Mouse (Mus musculus): ENCODE measurements around the gene Cdipt. TPM values are rescaled to one million over a fixed set of nuclear protein-coding genes. Genes with fewer than 3 reads are reported as not detected.

Cdipt gene
- polyA plus RNA-seq, 1 experiment from 2014 or later, result 109 TPM

- WGBS, result 61% methylated on average over 15 of the region's 15 CpGs
- DNase-seq (ENCODE audit: low spot score) (peak; percentile 45), ATAC-seq (replicated peaks; ENCODE audit: low FRiP score, low TSS enrichment, low read depth) (no peak)
- peaks cover 32% of the 10 kb centered on the region for H3K36me3 ChIP-seq (ENCODE audit: control insufficient read depth, insufficient read depth, low read length)
- H3K27ac ChIP-seq (ENCODE audit: low read depth), result no peak overlapping the region; the same call in 1 of the 2 replicates
- no peak overlapping the region for H3K9ac ChIP-seq (ENCODE audit: low read length)
- H3K9me3 ChIP-seq (ENCODE audit: control insufficient read depth, low read length), result no peaks in the 10 kb centered on the region
- H3K4me1 ChIP-seq (replicated peaks; ENCODE audit: control insufficient read depth, insufficient read depth, low read length), result peaks cover 57% of the 10 kb centered on the region
- H3K4me2 ChIP-seq (ENCODE audit: low read length), result 0 out of 2 replicates have a peak overlapping the region, but pooled peaks have one; percentile 16
- H3K4me3 ChIP-seq (ENCODE audit: low read depth, low read length), result 0 out of 2 replicates have a peak overlapping the region, but pooled peaks have one; percentile 6
- no peaks in the 10 kb centered on the region for H3K27me3 ChIP-seq (replicated peaks; ENCODE audit: control insufficient read depth, insufficient read depth, low read length)
Measured at GRCm38 (mm10) chr7:127018416-127019305, 42.9 kb downstream of the Cdipt start.

GRCm38 (mm10) chr7:127019306-127019960 lies 43.7 kb downstream of the Cdipt start:
- WGBS, result 75% methylated on average over 14 of the region's 14 CpGs
- Histone ChIP-seq H3K27ac (ENCODE audit: low read depth) (no peak overlapping the region), H3K4me2 (ENCODE audit: low read length) (peak overlapping the region; percentile 82), H3K36me3 (ENCODE audit: control insufficient read depth, insufficient read depth, low read length) (peaks cover 35% of the 10 kb centered on the region), H3K4me1 (replicated peaks; ENCODE audit: control insufficient read depth, insufficient read depth, low read length) (peaks cover 60% of the 10 kb centered on the region), H3K4me3 (ENCODE audit: low read depth, low read length) (0 out of 2 replicates have a peak overlapping the region, but pooled peaks have one; percentile 6), H3K9ac (ENCODE audit: low read length) (peak overlapping the region; percentile 59; the same call in 1 of the 2 replicates), H3K9me3 (ENCODE audit: control insufficient read depth, low read length) (no peaks in the 10 kb centered on the region), H3K27me3 (replicated peaks; ENCODE audit: control insufficient read depth, insufficient read depth, low read length) (no peaks in the 10 kb centered on the region)
- ATAC-seq (replicated peaks; ENCODE audit: low FRiP score, low TSS enrichment, low read depth), result no peak
- peak; percentile 38 for DNase-seq (ENCODE audit: low spot score)

GRCm38 (mm10) chr7:127020031-127020430 lies 44.3 kb downstream of the Cdipt start:
- 63% methylated on average over 3 of the region's 3 CpGs for WGBS
- Histone ChIP-seq H3K4me1 (replicated peaks; ENCODE audit: control insufficient read depth, insufficient read depth, low read length) (peaks cover 60% of the 10 kb centered on the region), H3K36me3 (ENCODE audit: control insufficient read depth, insufficient read depth, low read length) (peaks cover 34% of the 10 kb centered on the region), H3K27me3 (replicated peaks; ENCODE audit: control insufficient read depth, insufficient read depth, low read length) (no peaks in the 10 kb centered on the region), H3K9me3 (ENCODE audit: control insufficient read depth, low read length) (no peaks in the 10 kb centered on the region), H3K27ac (ENCODE audit: low read depth) (peak overlapping the region; percentile 76; the same call in 1 of the 2 replicates), H3K4me2 (ENCODE audit: low read length) (peak overlapping the region; percentile 82), H3K4me3 (ENCODE audit: low read depth, low read length) (peak overlapping the region; percentile 52), H3K9ac (ENCODE audit: low read length) (peak overlapping the region; percentile 59)
- DNase-seq (ENCODE audit: low spot score) (peak; percentile 49), ATAC-seq (replicated peaks; ENCODE audit: low FRiP score, low TSS enrichment, low read depth) (no peak)

- H3K4me3 ChIP-seq (ENCODE audit: low read depth, low read length), result peak overlapping the region; percentile 52
- peak overlapping the region; percentile 59 for H3K9ac ChIP-seq (ENCODE audit: low read length)
- no peaks in the 10 kb centered on the region for H3K27me3 ChIP-seq (replicated peaks; ENCODE audit: control insufficient read depth, insufficient read depth, low read length)
- peak overlapping the region; percentile 76; the same call in 1 of the 2 replicates for H3K27ac ChIP-seq (ENCODE audit: low read depth)
- ATAC-seq (replicated peaks; ENCODE audit: low FRiP score, low TSS enrichment, low read depth) (no peak), DNase-seq (ENCODE audit: low spot score) (no peak)
- peak overlapping the region; percentile 82 for H3K4me2 ChIP-seq (ENCODE audit: low read length)
- peaks cover 30% of the 10 kb centered on the region for H3K36me3 ChIP-seq (ENCODE audit: control insufficient read depth, insufficient read depth, low read length)
- peaks cover 56% of the 10 kb centered on the region for H3K4me1 ChIP-seq (replicated peaks; ENCODE audit: control insufficient read depth, insufficient read depth, low read length)
- WGBS, result 36% methylated on average over 5 of the region's 5 CpGs
- no peaks in the 10 kb centered on the region for H3K9me3 ChIP-seq (ENCODE audit: control insufficient read depth, low read length)
Measured at GRCm38 (mm10) chr7:127020491-127020890, 44.8 kb downstream of the Cdipt start.

- H3K4me2 ChIP-seq (ENCODE audit: low read length), result peak within 1 kb of the TSS; percentile 82
- H3K4me1 ChIP-seq (replicated peaks; ENCODE audit: control insufficient read depth, insufficient read depth, low read length), result peaks cover 52% of the 10 kb centered on the region
- peak within 1 kb of the TSS; percentile 59 for H3K9ac ChIP-seq (ENCODE audit: low read length)
- peaks cover 27% of the 10 kb centered on the region for H3K36me3 ChIP-seq (ENCODE audit: control insufficient read depth, insufficient read depth, low read length)
- ATAC-seq (replicated peaks; ENCODE audit: low FRiP score, low TSS enrichment, low read depth) (peak; percentile 25; the same call in 1 of the 2 replicates), DNase-seq (ENCODE audit: low spot score) (peak; percentile 74)
- H3K9me3 ChIP-seq (ENCODE audit: control insufficient read depth, low read length), result no peaks in the 10 kb centered on the region
- peak within 1 kb of the TSS; percentile 52 for H3K4me3 ChIP-seq (ENCODE audit: low read depth, low read length)
- H3K27me3 ChIP-seq (replicated peaks; ENCODE audit: control insufficient read depth, insufficient read depth, low read length), result no peaks in the 10 kb centered on the region
- WGBS, result 1% methylated on average over 36 of the region's 37 CpGs
- peak within 1 kb of the TSS; percentile 76 for H3K27ac ChIP-seq (ENCODE audit: low read depth)
Measured at GRCm38 (mm10) chr7:127020901-127021562, 45.3 kb downstream of the Cdipt start, which contains the start of the genes Gm42742 and Prrt2. Gm42742 (minus strand) TSS chr7:127021097. Prrt2 (minus strand) TSS chr7:127021211.

- peaks cover 27% of the 10 kb centered on the region for H3K36me3 ChIP-seq (ENCODE audit: control insufficient read depth, insufficient read depth, low read length)
- WGBS, result 36% methylated on average over 5 of the region's 5 CpGs
- no peaks in the 10 kb centered on the region for H3K27me3 ChIP-seq (replicated peaks; ENCODE audit: control insufficient read depth, insufficient read depth, low read length)
- H3K27ac ChIP-seq (ENCODE audit: low read depth), result peak overlapping the region; percentile 76
- peak; percentile 51 for DNase-seq (ENCODE audit: low spot score)
- no peak for ATAC-seq (replicated peaks; ENCODE audit: low FRiP score, low TSS enrichment, low read depth)
- peaks cover 52% of the 10 kb centered on the region for H3K4me1 ChIP-seq (replicated peaks; ENCODE audit: control insufficient read depth, insufficient read depth, low read length)
- H3K4me2 ChIP-seq (ENCODE audit: low read length), result peak overlapping the region; percentile 82
- H3K4me3 ChIP-seq (ENCODE audit: low read depth, low read length), result peak overlapping the region; percentile 52
- H3K9ac ChIP-seq (ENCODE audit: low read length), result peak overlapping the region; percentile 59; the same call in 1 of the 2 replicates
- no peaks in the 10 kb centered on the region for H3K9me3 ChIP-seq (ENCODE audit: control insufficient read depth, low read length)
Measured at GRCm38 (mm10) chr7:127021563-127022527, 46.1 kb downstream of the Cdipt start.

GRCm38 (mm10) chr7:127022528-127023271 lies 47.0 kb downstream of the Cdipt start:
- ATAC-seq (replicated peaks; ENCODE audit: low FRiP score, low TSS enrichment, low read depth) (no peak), DNase-seq (ENCODE audit: low spot score) (peak; percentile 50)
- no peak overlapping the region for H3K27ac ChIP-seq (ENCODE audit: low read depth)
- H3K4me1 ChIP-seq (replicated peaks; ENCODE audit: control insufficient read depth, insufficient read depth, low read length), result peaks cover 51% of the 10 kb centered on the region
- peak overlapping the region; percentile 99; the same call in 1 of the 2 replicates for H3K4me2 ChIP-seq (ENCODE audit: low read length)
- 0 out of 2 replicates have a peak overlapping the region, but pooled peaks have one; percentile 13 for H3K9ac ChIP-seq (ENCODE audit: low read length)
- no peaks in the 10 kb centered on the region for H3K9me3 ChIP-seq (ENCODE audit: control insufficient read depth, low read length)
- 70% methylated on average over 7 of the region's 7 CpGs for WGBS
- H3K36me3 ChIP-seq (ENCODE audit: control insufficient read depth, insufficient read depth, low read length), result peaks cover 27% of the 10 kb centered on the region
- no peaks in the 10 kb centered on the region for H3K27me3 ChIP-seq (replicated peaks; ENCODE audit: control insufficient read depth, insufficient read depth, low read length)
- peak overlapping the region; percentile 91 for H3K4me3 ChIP-seq (ENCODE audit: low read depth, low read length)
